In genomic region chr12:71936636-71937035, GRCm38 (mm10) we compare ENCODE assay signal across 11 mouse cellular contexts.
DNase-seq lines count a peak whose midpoint lies in the region; ATAC-seq and TF ChIP-seq lines count a peak whose summit lies in the region.
"Had no signal": no experiment of that assay in that cellular context is flagged by ENCODE, and none has a peak within 500 bp of the region (broad histone marks: within the 10 kb centered on the region; RNA-seq: fewer than 3 reads in every experiment).

No protein-coding gene starts in this region.

- 0 out of 2 replicates have a peak overlapping the region, but pooled peaks have one; percentile 6 for H3K9ac ChIP-seq in heart, embryonic 14.5 days (ENCODE audit: low read length)
- no peak overlapping the region for H3K9ac ChIP-seq in liver, postnatal 0 days (replicated peaks)
- H3K9ac ChIP-seq in midbrain, embryonic 14.5 days (replicated peaks; ENCODE audit: low read length), result no peak overlapping the region
- H3K9ac ChIP-seq: embryonic facial prominence, embryonic 12.5 days had no signal

- peaks cover 19% of the 10 kb centered on the region for H3K36me3 ChIP-seq in heart, embryonic 14.5 days (ENCODE audit: control insufficient read depth, insufficient read depth, low read length)
- H3K36me3 ChIP-seq in liver, postnatal 0 days (replicated peaks; ENCODE audit: insufficient read depth, low read length), result peaks cover 15% of the 10 kb centered on the region
- H3K36me3 ChIP-seq in midbrain, embryonic 14.5 days (ENCODE audit: control insufficient read depth, insufficient read depth, low read length), result peaks cover 10% of the 10 kb centered on the region

- 0 out of 2 replicates have a peak, but pooled peaks have one; percentile 61 for ATAC-seq in heart, embryonic 14.5 days (ENCODE audit: insufficient number of reproducible peaks, insufficient read depth, low FRiP score, low read depth)
- ATAC-seq in liver, postnatal 0 days, result peak; percentile 74
- ATAC-seq in midbrain, embryonic 14.5 days (ENCODE audit: low FRiP score, low TSS enrichment), result no peak

- WGBS in heart, embryonic 14.5 days, result 23% methylated on average over 1 of the region's 1 CpGs
- 54% methylated on average over 1 of the region's 1 CpGs for WGBS in liver, postnatal 0 days (ENCODE audit: insufficient replicate concordance)
- WGBS in midbrain, embryonic 14.5 days, result 96% methylated on average over 1 of the region's 1 CpGs

- H3K4me3 ChIP-seq in layer of hippocampus, adult 2 months, result no peak overlapping the region
- no peak overlapping the region for H3K4me3 ChIP-seq in heart, embryonic 14.5 days (ENCODE audit: control insufficient read depth in 1 of 2, insufficient read depth in 1 of 2, low read depth in 1 of 2, low read length in 2 of 2)
- no peak overlapping the region for H3K4me3 ChIP-seq in liver, postnatal 0 days (ENCODE audit: low read depth, low read length)
- no peak overlapping the region for H3K4me3 ChIP-seq in midbrain, embryonic 14.5 days (replicated peaks; ENCODE audit: low read depth, low read length)
- H3K4me3 ChIP-seq: embryonic facial prominence, embryonic 12.5 days had no signal

- no peak for DNase-seq in layer of hippocampus, adult 2 months (ENCODE audit: low spot score in 2 of 2)
- no peak for DNase-seq in layer of hippocampus, postnatal 14 days (ENCODE audit: low spot score in 2 of 2)
- DNase-seq in liver, postnatal 0 days, result peak; percentile 19
- DNase-seq in right cerebral cortex, postnatal 36 days (ENCODE audit: low spot score in 2 of 2), result no peak
- DNase-seq in layer of hippocampus, postnatal 10 days (ENCODE audit: low spot score in 2 of 2), result no peak
- no peak for DNase-seq in midbrain, embryonic 14.5 days
- no peak for DNase-seq in cerebellum, adult 9-10 months
- DNase-seq: right cerebral cortex, postnatal 14 days had no signal

- peaks cover 34 to 80% of the 10 kb centered on the region in 2 experiments for H3K4me1 ChIP-seq in heart, embryonic 14.5 days (ENCODE audit: control insufficient read depth in 2 of 2, insufficient read depth in 2 of 2, low read length in 2 of 2)
- peaks cover 57% of the 10 kb centered on the region for H3K4me1 ChIP-seq in liver, postnatal 0 days (ENCODE audit: insufficient read depth)
- peaks cover 6% of the 10 kb centered on the region for H3K4me1 ChIP-seq in midbrain, embryonic 14.5 days (ENCODE audit: control insufficient read depth, insufficient read depth, low read length)
- H3K4me1 ChIP-seq: embryonic facial prominence, embryonic 12.5 days had no signal

- H3K4me2 ChIP-seq in heart, embryonic 14.5 days (ENCODE audit: low read length), result peak overlapping the region; percentile 14; the same call in 1 of the 2 replicates
- H3K4me2 ChIP-seq in liver, postnatal 0 days (ENCODE audit: low read depth, low read length), result no peak overlapping the region
- no peak overlapping the region for H3K4me2 ChIP-seq in midbrain, embryonic 14.5 days (ENCODE audit: low read length)
- H3K4me2 ChIP-seq: embryonic facial prominence, embryonic 12.5 days had no signal

- peak overlapping the region; percentile 79 for H3K27ac ChIP-seq in layer of hippocampus, adult 2 months
- H3K27ac ChIP-seq in heart, embryonic 14.5 days (replicated peaks in 1 of 2; ENCODE audit: control insufficient read depth in 1 of 2, insufficient read depth in 1 of 2, low read depth in 2 of 2, low read length in 2 of 2), result peak overlapping the region; percentile 95 to 96
- peak overlapping the region; percentile 55 for H3K27ac ChIP-seq in liver, postnatal 0 days (ENCODE audit: low read depth)
- no peak overlapping the region for H3K27ac ChIP-seq in midbrain, embryonic 14.5 days (replicated peaks; ENCODE audit: low read depth, low read length)
- H3K27ac ChIP-seq: embryonic facial prominence, embryonic 12.5 days; macrophage had no signal

- TF ChIP-seq CTCF in layer of hippocampus, adult 2 months (conservative IDR thresholded peaks at IDR 0.05), result no peak
- TF ChIP-seq CTCF in liver, postnatal 0 days (IDR thresholded peaks at IDR 0.05; ENCODE audit: low read depth), result no peak

- peak; percentile 80 for TF ChIP-seq EP300 in liver, postnatal 0 days (IDR thresholded peaks at IDR 0.05; ENCODE audit: low read depth)

- no peaks in the 10 kb centered on the region for H3K27me3 ChIP-seq in heart, embryonic 14.5 days (ENCODE audit: control insufficient read depth, insufficient read depth, low read length)
- H3K27me3 ChIP-seq in liver, postnatal 0 days (ENCODE audit: insufficient read depth, low read length), result no peaks in the 10 kb centered on the region
- H3K27me3 ChIP-seq in midbrain, embryonic 14.5 days (ENCODE audit: control insufficient read depth, insufficient read depth, low read length), result no peaks in the 10 kb centered on the region
- H3K27me3 ChIP-seq: embryonic facial prominence, embryonic 12.5 days had no signal

- no peaks in the 10 kb centered on the region for H3K9me3 ChIP-seq in heart, embryonic 14.5 days (ENCODE audit: control insufficient read depth, low read length)
- H3K9me3 ChIP-seq in liver, postnatal 0 days (ENCODE audit: low read length), result no peaks in the 10 kb centered on the region
- H3K9me3 ChIP-seq in midbrain, embryonic 14.5 days (ENCODE audit: control insufficient read depth, low read length), result no peaks in the 10 kb centered on the region
- H3K9me3 ChIP-seq: embryonic facial prominence, embryonic 12.5 days had no signal
